Mouse (Mus musculus): ENCODE data around the gene Smug1.

Gene Smug1

GRCm38 (mm10) chr15:103176874-103177421 lies 10.1 kb upstream of the Smug1 start:
- DNase-seq: peak; percentile 84

- no peak for DNase-seq
Measured at GRCm38 (mm10) chr15:103173251-103173650, 6.4 kb upstream of the Smug1 start.

- DNase-seq: no peak
Measured at GRCm38 (mm10) chr15:103172537-103172936, 5.6 kb upstream of the Smug1 start.

- no peak for DNase-seq
Measured at GRCm38 (mm10) chr15:103171276-103171675, 4.4 kb upstream of the Smug1 start.

GRCm38 (mm10) chr15:103170316-103170679 lies 3.4 kb upstream of the Smug1 start:
- no peak for DNase-seq

- DNase-seq: no peak
Measured at GRCm38 (mm10) chr15:103169612-103170315, 2.9 kb upstream of the Smug1 start.

GRCm38 (mm10) chr15:103168801-103169611 lies 2.1 kb upstream of the Smug1 start:
- no peak for DNase-seq

- no peak for DNase-seq
Measured at GRCm38 (mm10) chr15:103167786-103168185, 894 bp upstream of the Smug1 start.

GRCm38 (mm10) chr15:103165924-103166323 lies 968 bp downstream of the Smug1 start:
- no peak for DNase-seq

GRCm38 (mm10) chr15:103165379-103165778 lies 1.5 kb downstream of the Smug1 start:
- DNase-seq: peak; percentile 88

GRCm38 (mm10) chr15:103163182-103163919 lies 3.5 kb downstream of the Smug1 start:
- DNase-seq: peak; percentile 92

GRCm38 (mm10) chr15:103157585-103157984 lies 9.3 kb downstream of the Smug1 start:
- no peak for DNase-seq

- no peak for DNase-seq
Measured at GRCm38 (mm10) chr15:103156890-103157289, 10.0 kb downstream of the Smug1 start.

GRCm38 (mm10) chr15:103155366-103156321 lies 11.2 kb downstream of the Smug1 start:
- no peak for DNase-seq

- no peak for DNase-seq
Measured at GRCm38 (mm10) chr15:103152890-103153610, 13.8 kb downstream of the Smug1 start.

GRCm38 (mm10) chr15:103152371-103152770 lies 14.5 kb downstream of the Smug1 start:
- no peak for DNase-seq

GRCm38 (mm10) chr15:103147779-103148178 lies 19.1 kb downstream of the Smug1 start:
- DNase-seq: no peak

- DNase-seq: no peak
Measured at GRCm38 (mm10) chr15:103147422-103147690, 19.5 kb downstream of the Smug1 start.

- DNase-seq: peak; percentile 25
Measured at GRCm38 (mm10) chr15:103146627-103147421, 20.1 kb downstream of the Smug1 start.

- no peak for DNase-seq
Measured at GRCm38 (mm10) chr15:103145635-103146299, 21.1 kb downstream of the Smug1 start.
